Comparison of ENCODE assay signal across 22 mouse cellular contexts in genomic region chr2:50013882-50014281, GRCm38 (mm10). TPM values are rescaled to one million over a fixed set of nuclear protein-coding genes. Genes with fewer than 3 reads are reported as not detected.
DNase-seq lines count a peak whose midpoint lies in the region; ATAC-seq and TF ChIP-seq lines count a peak whose summit lies in the region.
"Had no signal": no experiment of that assay in that cellular context is flagged by ENCODE, and none has a peak within 500 bp of the region (broad histone marks: within the 10 kb centered on the region; RNA-seq: fewer than 3 reads in every experiment).

No protein-coding gene starts in this region.

- H3K27me3 ChIP-seq in myocyte (ENCODE audit: control insufficient read depth, insufficient read depth, insufficient read length) = no peaks in the 10 kb centered on the region
- no peaks in the 10 kb centered on the region for H3K27me3 ChIP-seq in thymus, adult 2 months (ENCODE audit: control insufficient read depth, insufficient read depth, low read length)
- H3K27me3 ChIP-seq: embryonic facial prominence, embryonic 12.5 days; forebrain, embryonic 12.5 days had no signal

- 91% methylated on average over 5 of the region's 5 CpGs for WGBS in thymus, adult 2 months

- H3K27ac ChIP-seq in thymus, adult 2 months (ENCODE audit: control insufficient read depth, insufficient read depth, low read length) = no peak overlapping the region
- H3K27ac ChIP-seq: embryonic facial prominence, embryonic 10.5 days; embryonic facial prominence, embryonic 12.5 days; forebrain, embryonic 10.5 days; forebrain, embryonic 12.5 days had no signal

- no peak for TF ChIP-seq CTCF in thymus, adult 2 months (IDR thresholded peaks at IDR 0.05; ENCODE audit: borderline replicate concordance, control insufficient read depth, extremely low read depth, insufficient read depth, low read length, poor library complexity)

- no peaks in the 10 kb centered on the region for H3K4me1 ChIP-seq in thymus, adult 2 months (replicated peaks; ENCODE audit: control insufficient read depth, insufficient read depth, low read length)
- H3K4me1 ChIP-seq: forebrain, embryonic 10.5 days had no signal

- TF ChIP-seq POLR2A in myocyte (IDR thresholded peaks at IDR 0.05; ENCODE audit: insufficient read length, low read depth) = no peak
- TF ChIP-seq POLR2A in thymus, adult 2 months (IDR thresholded peaks at IDR 0.05; ENCODE audit: control insufficient read depth, extremely low read depth, insufficient read depth, low read length, poor library complexity) = no peak

- no peaks in the 10 kb centered on the region for H3K79me2 ChIP-seq in myocyte (ENCODE audit: control insufficient read depth, insufficient read depth)

- H3K4me3 ChIP-seq in myocyte = no peak overlapping the region
- no peak overlapping the region for H3K4me3 ChIP-seq in thymus, adult 2 months (ENCODE audit: control insufficient read depth, insufficient read depth, low read length)
- H3K4me3 ChIP-seq: embryonic facial prominence, embryonic 10.5 days; embryonic facial prominence, embryonic 12.5 days; forebrain, embryonic 10.5 days; forebrain, embryonic 12.5 days had no signal

- H3K4me2 ChIP-seq in myocyte (ENCODE audit: low read depth) = no peak overlapping the region
- H3K4me2 ChIP-seq: embryonic facial prominence, embryonic 12.5 days; forebrain, embryonic 12.5 days had no signal

- no peaks in the 10 kb centered on the region for H3K36me3 ChIP-seq in myocyte (ENCODE audit: control insufficient read depth, insufficient read depth)
- H3K36me3 ChIP-seq in thymus, adult 2 months (ENCODE audit: control insufficient read depth, insufficient read depth, low read length) = no peaks in the 10 kb centered on the region
- H3K36me3 ChIP-seq: embryonic facial prominence, embryonic 10.5 days; embryonic facial prominence, embryonic 12.5 days; forebrain, embryonic 10.5 days; forebrain, embryonic 12.5 days had no signal

- H3ac ChIP-seq in myocyte (ENCODE audit: control insufficient read depth, insufficient read length) = no peak overlapping the region

- DNase-seq in heart, adult 11 months = peak; percentile 35
- DNase-seq in heart, postnatal 25 days (ENCODE audit: low spot score) = no peak
- peak; percentile 30 for DNase-seq in gonadal fat pad, adult 2 months (ENCODE audit: low read depth)
- DNase-seq in thymus, adult 2 months = no peak
- DNase-seq in left cerebral cortex, postnatal 4 days = no peak
- no peak for DNase-seq in adipocyte (ENCODE audit: low spot score)
- DNase-seq: adrenal gland, adult 8-10 months; adrenal gland, postnatal 25 days; cerebellum, adult 11 months; cerebellum, adult 18-20 months; cerebellum, adult 8-10 months; cerebellum, adult 9-11 months; cerebellum, postnatal 25 days had no signal

- ATAC-seq in megakaryocyte, adult 5-6 weeks (ENCODE audit: poor library complexity, severe bottlenecking) = peak; percentile 61
- ATAC-seq: forebrain, embryonic 14.5 days; forebrain, embryonic 16.5 days had no signal

- intact Hi-C loops in heart, postnatal 25 days (cut with DNase I) = no loop called here
- intact Hi-C loops in left cerebral cortex, postnatal 4 days (cut with DNase I) = no loop called here

TF ChIP-seq in myocyte, 11 proteins besides CTCF, POLR2A, EP300 and RAD21:
- peak; percentile 61; the same call in 1 of the 2 replicates for TF ChIP-seq CEBPB (IDR thresholded peaks at IDR 0.05; ENCODE audit: insufficient read depth, poor library complexity, severe bottlenecking)
- no peak for TF ChIP-seq TCF3 (IDR thresholded peaks at IDR 0.05; ENCODE audit: insufficient read length, low read depth)
TF ChIP-seq in myocyte: peak in this region for 1.

RNA-seq across cellular contexts. Expression of gene Lypd6, which starts 52.3 kb away (rescaled TPM):
- under 1 TPM; 0.08 to 0.34 TPM for total RNA-seq in heart, postnatal 25 days (2021)
- polyA plus RNA-seq in gonadal fat pad, adult 2 months (2012; rRNA removed) = 4.0 and 6.9 TPM in 2 replicates
- total RNA-seq in megakaryocyte, adult 5-6 weeks (2015) = 0.05 TPM in 1 of 2 replicates, not detected in the other
- not detected in 2 replicates for total RNA-seq in megakaryocyte, adult 5-6 weeks (2017)
- polyA plus RNA-seq in myocyte (2012; fragmentation: generic; extraction: Trizol) = 3.9 TPM
- polyA plus RNA-seq in thymus, adult 2 months (2012; rRNA removed) = 0.56 and 1.2 TPM in 2 replicates
- 10 to 100 TPM; 19.8 to 26.0 TPM for total RNA-seq in left cerebral cortex, postnatal 4 days (2021)
- total RNA-seq: MEL had no signal

Comparison
In these comparisons a context has a peak if more than half of its experiments do, and no peak if none do; other contexts are left out.
1. DNase-seq: peak in heart, adult 11 months (single experiment) and gonadal fat pad, adult 2 months (single experiment); none in heart, postnatal 25 days (single experiment), thymus, adult 2 months (single experiment), left cerebral cortex, postnatal 4 days (single experiment) and adipocyte (single experiment).
2. RNA of gene Lypd6, which starts 52.3 kb away (total RNA-seq): 19.8 to 26.0 TPM in left cerebral cortex, postnatal 4 days; 0.08 to 0.34 TPM in heart, postnatal 25 days and 0.05 TPM in megakaryocyte, adult 5-6 weeks; every median in the first group is over 10 times any median in the second.